Mouse (Mus musculus): ENCODE data around the gene Tapbpl. TPM values are rescaled to one million over a fixed set of nuclear protein-coding genes. Genes with fewer than 3 reads are reported as not detected.

The Tapbpl gene
- polyA plus RNA-seq, 1 experiment = 6.2 TPM

- Histone ChIP-seq H3K27ac (ENCODE audit: control insufficient read depth, insufficient read depth, low read depth, low read length, poor library complexity) (peak overlapping the region; percentile 72; the same call in 1 of the 2 replicates), H3K4me3 (replicated peaks; ENCODE audit: control insufficient read depth, low read depth, low read length) (no peak overlapping the region), H3K4me1 (ENCODE audit: control insufficient read depth, insufficient read depth, low read length) (peaks cover 7% of the 10 kb centered on the region)
- 91% methylated on average over 20 of the region's 20 CpGs for WGBS
- TF ChIP-seq POLR2A (IDR thresholded peaks at IDR 0.05; ENCODE audit: borderline replicate concordance, control insufficient read depth, low read depth, low read length) = peak; percentile 14; the same call in 1 of the 2 replicates
- no peak for TF ChIP-seq CTCF (IDR thresholded peaks at IDR 0.05; ENCODE audit: control insufficient read depth, insufficient read depth, low read length)
Measured at GRCm38 (mm10) chr6:125221115-125221745, 10.4 kb downstream of the Tapbpl start.

GRCm38 (mm10) chr6:125218963-125219362 is 12.7 kb downstream of the Tapbpl start:
- TF ChIP-seq CTCF (IDR thresholded peaks at IDR 0.05; ENCODE audit: control insufficient read depth, insufficient read depth, low read length) (peak; percentile 45; the same call in 1 of the 2 replicates), POLR2A (IDR thresholded peaks at IDR 0.05; ENCODE audit: borderline replicate concordance, control insufficient read depth, low read depth, low read length) (no peak)
- Histone ChIP-seq H3K27ac (ENCODE audit: control insufficient read depth, insufficient read depth, low read depth, low read length, poor library complexity) (peak overlapping the region; percentile 25; the same call in 1 of the 2 replicates), H3K4me1 (ENCODE audit: control insufficient read depth, insufficient read depth, low read length) (peaks cover 7% of the 10 kb centered on the region), H3K4me3 (replicated peaks; ENCODE audit: control insufficient read depth, low read depth, low read length) (peak overlapping the region; percentile 31)
- 32% methylated on average over 4 of the region's 4 CpGs for WGBS

GRCm38 (mm10) chr6:125217899-125218298 is 13.8 kb downstream of the Tapbpl start:
- WGBS = 86% methylated on average over 11 of the region's 11 CpGs

GRCm38 (mm10) chr6:125216898-125217297 is 14.8 kb downstream of the Tapbpl start:
- Histone ChIP-seq H3K27ac (ENCODE audit: control insufficient read depth, insufficient read depth, low read depth, low read length, poor library complexity) (no peak overlapping the region), H3K4me3 (replicated peaks; ENCODE audit: control insufficient read depth, low read depth, low read length) (no peak overlapping the region), H3K4me1 (ENCODE audit: control insufficient read depth, insufficient read depth, low read length) (peaks cover 5% of the 10 kb centered on the region)
- TF ChIP-seq CTCF (IDR thresholded peaks at IDR 0.05; ENCODE audit: control insufficient read depth, insufficient read depth, low read length) = no peak
- TF ChIP-seq POLR2A (IDR thresholded peaks at IDR 0.05; ENCODE audit: borderline replicate concordance, control insufficient read depth, low read depth, low read length) = no peak
- WGBS = 42% methylated on average over 2 of the region's 2 CpGs

More at GRCm38 (mm10) chr6:125217899-125218298, 13.8 kb downstream of the Tapbpl start:
- peaks cover 7% of the 10 kb centered on the region for H3K4me1 ChIP-seq (ENCODE audit: control insufficient read depth, insufficient read depth, low read length)
- TF ChIP-seq POLR2A (IDR thresholded peaks at IDR 0.05; ENCODE audit: borderline replicate concordance, control insufficient read depth, low read depth, low read length) = no peak
- TF ChIP-seq CTCF (IDR thresholded peaks at IDR 0.05; ENCODE audit: control insufficient read depth, insufficient read depth, low read length) = no peak
- H3K27ac ChIP-seq (ENCODE audit: control insufficient read depth, insufficient read depth, low read depth, low read length, poor library complexity) = no peak overlapping the region
- H3K4me3 ChIP-seq (replicated peaks; ENCODE audit: control insufficient read depth, low read depth, low read length) = no peak overlapping the region

- under 1% methylated on average over 48 of the region's 48 CpGs for WGBS
- TF ChIP-seq CTCF (IDR thresholded peaks at IDR 0.05; ENCODE audit: control insufficient read depth, insufficient read depth, low read length) = no peak
- peak; percentile 96 for TF ChIP-seq POLR2A (IDR thresholded peaks at IDR 0.05; ENCODE audit: borderline replicate concordance, control insufficient read depth, low read depth, low read length)
- H3K27ac ChIP-seq (ENCODE audit: control insufficient read depth, insufficient read depth, low read depth, low read length, poor library complexity) = peak within 1 kb of the TSS; percentile 94
- peak within 1 kb of the TSS; percentile 78 for H3K4me3 ChIP-seq (replicated peaks; ENCODE audit: control insufficient read depth, low read depth, low read length)
- peaks cover 5% of the 10 kb centered on the region for H3K4me1 ChIP-seq (ENCODE audit: control insufficient read depth, insufficient read depth, low read length)
Measured at GRCm38 (mm10) chr6:125215148-125215954, 16.3 kb downstream of the Tapbpl start, which contains the start of gene Vamp1. TSS of gene Vamp1 (plus strand) at chr6:125215551.

- H3K27ac ChIP-seq (ENCODE audit: control insufficient read depth, insufficient read depth, low read depth, low read length, poor library complexity) = no peak overlapping the region
- H3K4me1 ChIP-seq (ENCODE audit: control insufficient read depth, insufficient read depth, low read length) = peaks cover 4% of the 10 kb centered on the region
- TF ChIP-seq POLR2A (IDR thresholded peaks at IDR 0.05; ENCODE audit: borderline replicate concordance, control insufficient read depth, low read depth, low read length) = no peak
- TF ChIP-seq CTCF (IDR thresholded peaks at IDR 0.05; ENCODE audit: control insufficient read depth, insufficient read depth, low read length) = no peak
- H3K4me3 ChIP-seq (replicated peaks; ENCODE audit: control insufficient read depth, low read depth, low read length) = no peak overlapping the region
- 83% methylated on average over 6 of the region's 6 CpGs for WGBS
Measured at GRCm38 (mm10) chr6:125213715-125214114, 17.9 kb downstream of the Tapbpl start.

- TF ChIP-seq POLR2A (IDR thresholded peaks at IDR 0.05; ENCODE audit: borderline replicate concordance, control insufficient read depth, low read depth, low read length) (no peak), CTCF (IDR thresholded peaks at IDR 0.05; ENCODE audit: control insufficient read depth, insufficient read depth, low read length) (no peak)
- Histone ChIP-seq H3K4me1 (ENCODE audit: control insufficient read depth, insufficient read depth, low read length) (peaks cover 2% of the 10 kb centered on the region), H3K4me3 (replicated peaks; ENCODE audit: control insufficient read depth, low read depth, low read length) (no peak overlapping the region), H3K27ac (ENCODE audit: control insufficient read depth, insufficient read depth, low read depth, low read length, poor library complexity) (no peak overlapping the region)
- 76% methylated on average over 6 of the region's 6 CpGs for WGBS
Measured at GRCm38 (mm10) chr6:125213129-125213528, 18.5 kb downstream of the Tapbpl start.

- Histone ChIP-seq H3K4me1 (ENCODE audit: control insufficient read depth, insufficient read depth, low read length) (peaks cover 2% of the 10 kb centered on the region), H3K4me3 (replicated peaks; ENCODE audit: control insufficient read depth, low read depth, low read length) (no peak overlapping the region), H3K27ac (ENCODE audit: control insufficient read depth, insufficient read depth, low read depth, low read length, poor library complexity) (no peak overlapping the region)
- WGBS = 34% methylated on average over 2 of the region's 2 CpGs
- no peak for TF ChIP-seq CTCF (IDR thresholded peaks at IDR 0.05; ENCODE audit: control insufficient read depth, insufficient read depth, low read length)
- no peak for TF ChIP-seq POLR2A (IDR thresholded peaks at IDR 0.05; ENCODE audit: borderline replicate concordance, control insufficient read depth, low read depth, low read length)
Measured at GRCm38 (mm10) chr6:125212621-125213020, 19.0 kb downstream of the Tapbpl start.
